17 mouse cellular contexts compared by ENCODE assay signal in genomic region chr8:111480691-111481090, GRCm38 (mm10).
"Had no signal": no experiment of that assay in that cellular context is flagged by ENCODE, and none has a peak within 500 bp of the region (broad histone marks: within the 10 kb centered on the region; RNA-seq: fewer than 3 reads in every experiment).

No protein-coding gene starts in this region.

- ATAC-seq: hindbrain, postnatal 0 days; intestine, embryonic 16.5 days; liver, embryonic 12.5 days had no signal

- DNase-seq: gastrocnemius, postnatal 14 days; gastrocnemius, postnatal 36 days; heart, adult 11 months; heart, adult 2 months; heart, postnatal 14 days; heart, postnatal 36 days; kidney, adult 11 months; kidney, adult 2 months; kidney, adult 9 months; kidney, postnatal 14 days; kidney, postnatal 36 days; layer of hippocampus, adult 9-11 months; layer of hippocampus, postnatal 36 days; left cerebral cortex, postnatal 4 days had no signal
